Mouse (Mus musculus): ENCODE data around the gene Cstb. TPM values are rescaled to one million over a fixed set of nuclear protein-coding genes. Genes with fewer than 3 reads are reported as not detected.

Gene Cstb
- polyA plus RNA-seq, 1 experiment from 2014 or later = 273 TPM

GRCm38 (mm10) chr10:78461767-78462166, 36.3 kb downstream of the Cstb start:
- 80% methylated on average over 4 of the region's 4 CpGs for WGBS
- no peak for ATAC-seq (ENCODE audit: insufficient number of reproducible peaks, low FRiP score, low TSS enrichment, low read depth)

GRCm38 (mm10) chr10:78462945-78463768, 37.7 kb downstream of the Cstb start:
- 85% methylated on average over 8 of the region's 8 CpGs for WGBS
- ATAC-seq (ENCODE audit: insufficient number of reproducible peaks, low FRiP score, low TSS enrichment, low read depth) = no peak
- Histone ChIP-seq H3K4me2 (replicated peaks) (0 out of 2 replicates have a peak overlapping the region, but pooled peaks have one; percentile 99), H3K9me3 (replicated peaks) (no peaks in the 10 kb centered on the region), H3K4me3 (replicated peaks) (0 out of 2 replicates have a peak overlapping the region, but pooled peaks have one; percentile 74), H3K27ac (replicated peaks) (no peak overlapping the region), H3K4me1 (peaks cover 33% of the 10 kb centered on the region), H3K27me3 (no peaks in the 10 kb centered on the region), H3K9ac (no peak overlapping the region), H3K36me3 (no peaks in the 10 kb centered on the region)

More at GRCm38 (mm10) chr10:78461767-78462166, 36.3 kb downstream of the Cstb start:
- Histone ChIP-seq H3K27me3 (no peaks in the 10 kb centered on the region), H3K36me3 (no peaks in the 10 kb centered on the region), H3K9ac (no peak overlapping the region), H3K4me3 (replicated peaks) (no peak overlapping the region), H3K9me3 (replicated peaks) (no peaks in the 10 kb centered on the region), H3K27ac (replicated peaks) (no peak overlapping the region), H3K4me1 (peaks cover 41% of the 10 kb centered on the region), H3K4me2 (replicated peaks) (no peak overlapping the region)

DNA sequence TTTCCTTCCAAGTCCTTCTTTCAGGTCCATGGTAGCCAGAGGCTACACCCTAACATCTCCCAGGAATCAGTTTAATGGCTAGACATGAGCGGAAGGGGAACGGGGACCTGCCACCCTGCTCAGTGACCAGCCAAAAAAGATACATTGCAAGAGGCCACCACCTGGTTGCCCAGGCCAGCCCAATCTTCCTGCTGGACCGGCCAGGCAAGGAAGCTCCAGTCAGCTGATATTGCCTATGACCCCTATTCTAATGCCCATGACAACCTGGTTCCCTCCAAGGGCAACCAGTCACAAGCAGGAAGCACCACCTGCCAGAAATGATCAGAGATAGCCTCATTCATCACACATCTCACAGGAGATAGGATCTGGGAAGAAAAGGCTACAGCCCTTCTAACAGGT, 38.3 kb downstream of the Cstb start:
- H3K4me3 ChIP-seq (replicated peaks) = peak overlapping the region; percentile 74
- peak overlapping the region; percentile 99 for H3K4me2 ChIP-seq (replicated peaks)
- no peaks in the 10 kb centered on the region for H3K9me3 ChIP-seq (replicated peaks)
- 79% methylated on average over 3 of the region's 3 CpGs for WGBS
- no peak for ATAC-seq (ENCODE audit: insufficient number of reproducible peaks, low FRiP score, low TSS enrichment, low read depth)
- H3K9ac ChIP-seq = 0 out of 2 replicates have a peak overlapping the region, but pooled peaks have one; percentile 68
- no peaks in the 10 kb centered on the region for H3K27me3 ChIP-seq
- no peaks in the 10 kb centered on the region for H3K36me3 ChIP-seq
- H3K27ac ChIP-seq (replicated peaks) = no peak overlapping the region
- H3K4me1 ChIP-seq = peaks cover 27% of the 10 kb centered on the region

- Histone ChIP-seq H3K4me2 (replicated peaks) (peak overlapping the region; percentile 99), H3K27me3 (no peaks in the 10 kb centered on the region), H3K4me3 (replicated peaks) (peak overlapping the region; percentile 74), H3K36me3 (no peaks in the 10 kb centered on the region), H3K9me3 (replicated peaks) (no peaks in the 10 kb centered on the region), H3K4me1 (peaks cover 22% of the 10 kb centered on the region), H3K9ac (peak overlapping the region; percentile 68), H3K27ac (replicated peaks) (peak overlapping the region; percentile 28; the same call in 1 of the 2 replicates)
- ATAC-seq (ENCODE audit: insufficient number of reproducible peaks, low FRiP score, low TSS enrichment, low read depth) = no peak
- 2% methylated on average over 32 of the region's 32 CpGs for WGBS
These were observed 38.8 kb downstream of the Cstb start for GRCm38 (mm10) chr10:78464201-78464791.

DNA sequence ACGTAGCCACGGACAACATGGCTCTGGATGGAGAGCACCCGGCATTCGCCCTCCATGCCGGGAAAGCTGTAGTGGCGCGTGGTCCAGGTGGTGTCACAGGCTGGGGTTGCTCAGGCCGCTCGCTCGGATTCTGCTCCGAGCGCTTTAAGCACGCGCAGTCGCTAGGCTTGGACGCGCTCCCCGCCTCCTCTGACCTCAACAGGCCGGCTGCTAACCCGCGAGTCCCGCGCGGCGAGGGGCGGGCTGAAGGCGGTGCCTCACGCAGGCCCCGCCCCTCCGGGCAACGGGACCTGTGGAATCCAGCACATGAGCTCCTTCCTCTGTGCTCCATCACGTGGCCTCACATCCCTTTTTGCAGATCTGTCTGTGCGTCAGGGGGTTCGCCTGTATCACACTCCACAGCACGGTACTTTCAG, 39.3 kb downstream of the Cstb start, which contains the start of gene Pdxk:
Gene Pdxk (minus strand): TSS at position 184 of the 416 bp plus-strand sequence.
- peak; percentile 92 for ATAC-seq (ENCODE audit: insufficient number of reproducible peaks, low FRiP score, low TSS enrichment, low read depth)
- H3K4me3 ChIP-seq (replicated peaks) = peak within 1 kb of the TSS; percentile 74
- H3K9ac ChIP-seq = peak within 1 kb of the TSS; percentile 68
- H3K27me3 ChIP-seq = no peaks in the 10 kb centered on the region
- peak within 1 kb of the TSS; percentile 99 for H3K4me2 ChIP-seq (replicated peaks)
- H3K36me3 ChIP-seq = no peaks in the 10 kb centered on the region
- peaks cover 22% of the 10 kb centered on the region for H3K4me1 ChIP-seq
- WGBS = 0% methylated on average over 35 of the region's 35 CpGs
- peak within 1 kb of the TSS; percentile 28; the same call in 1 of the 2 replicates for H3K27ac ChIP-seq (replicated peaks)
- H3K9me3 ChIP-seq (replicated peaks) = no peaks in the 10 kb centered on the region

DNA sequence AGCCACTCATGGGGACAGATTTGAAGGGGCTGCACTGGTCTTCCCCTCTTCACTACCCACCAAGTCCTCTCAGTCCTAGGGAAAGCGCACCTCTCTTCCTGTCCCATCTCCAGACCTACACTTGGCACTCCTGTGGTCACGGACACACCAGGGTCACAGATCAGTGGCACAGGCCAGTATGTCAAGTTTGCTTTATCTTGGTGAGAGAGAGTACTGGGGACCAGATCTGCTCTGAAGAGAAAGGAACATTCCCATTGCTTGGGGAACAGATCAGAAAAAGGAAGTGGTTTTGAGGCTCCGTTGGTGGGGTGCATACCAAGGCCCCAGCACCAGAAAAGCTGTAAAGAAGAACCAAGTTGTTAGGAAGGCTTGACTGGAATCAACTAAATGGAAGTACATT, 40.0 kb downstream of the Cstb start:
- H3K27ac ChIP-seq (replicated peaks) = no peak overlapping the region; the same call in 1 of the 2 replicates
- ATAC-seq (ENCODE audit: insufficient number of reproducible peaks, low FRiP score, low TSS enrichment, low read depth) = no peak
- 79% methylated on average over 3 of the region's 3 CpGs for WGBS
- H3K4me1 ChIP-seq = peaks cover 22% of the 10 kb centered on the region
- H3K4me3 ChIP-seq (replicated peaks) = peak overlapping the region; percentile 74
- no peak overlapping the region for H3K9ac ChIP-seq
- H3K36me3 ChIP-seq = no peaks in the 10 kb centered on the region
- H3K4me2 ChIP-seq (replicated peaks) = peak overlapping the region; percentile 99
- H3K27me3 ChIP-seq = no peaks in the 10 kb centered on the region
- H3K9me3 ChIP-seq (replicated peaks) = no peaks in the 10 kb centered on the region

GRCm38 (mm10) chr10:78466647-78467046, 41.2 kb downstream of the Cstb start:
- no peak for ATAC-seq (ENCODE audit: insufficient number of reproducible peaks, low FRiP score, low TSS enrichment, low read depth)
- peaks cover 22% of the 10 kb centered on the region for H3K4me1 ChIP-seq
- 77% methylated on average over 9 of the region's 9 CpGs for WGBS

GRCm38 (mm10) chr10:78467761-78468310, 42.4 kb downstream of the Cstb start:
- Histone ChIP-seq H3K4me1 (peaks cover 22% of the 10 kb centered on the region), H3K4me2 (replicated peaks) (no peak overlapping the region), H3K36me3 (no peaks in the 10 kb centered on the region), H3K27ac (replicated peaks) (no peak overlapping the region), H3K9me3 (replicated peaks) (no peaks in the 10 kb centered on the region), H3K9ac (no peak overlapping the region), H3K27me3 (no peaks in the 10 kb centered on the region), H3K4me3 (replicated peaks) (no peak overlapping the region)
- WGBS = 27% methylated on average over 2 of the region's 2 CpGs
- no peak for ATAC-seq (ENCODE audit: insufficient number of reproducible peaks, low FRiP score, low TSS enrichment, low read depth)

More at GRCm38 (mm10) chr10:78466647-78467046, 41.2 kb downstream of the Cstb start:
- no peak overlapping the region for H3K27ac ChIP-seq (replicated peaks)
- H3K4me3 ChIP-seq (replicated peaks) = no peak overlapping the region
- H3K9me3 ChIP-seq (replicated peaks) = no peaks in the 10 kb centered on the region
- H3K27me3 ChIP-seq = no peaks in the 10 kb centered on the region
- H3K9ac ChIP-seq = no peak overlapping the region
- no peaks in the 10 kb centered on the region for H3K36me3 ChIP-seq
- H3K4me2 ChIP-seq (replicated peaks) = no peak overlapping the region

GRCm38 (mm10) chr10:78470582-78471313, 45.3 kb downstream of the Cstb start:
- no peak overlapping the region for H3K4me3 ChIP-seq (replicated peaks)
- no peaks in the 10 kb centered on the region for H3K36me3 ChIP-seq
- WGBS = 29% methylated on average over 15 of the region's 15 CpGs
- ATAC-seq (ENCODE audit: insufficient number of reproducible peaks, low FRiP score, low TSS enrichment, low read depth) = no peak
- H3K27me3 ChIP-seq = no peaks in the 10 kb centered on the region
- no peaks in the 10 kb centered on the region for H3K4me1 ChIP-seq
- no peak overlapping the region for H3K27ac ChIP-seq (replicated peaks)
- H3K4me2 ChIP-seq (replicated peaks) = no peak overlapping the region
- no peak overlapping the region for H3K9ac ChIP-seq
- H3K9me3 ChIP-seq (replicated peaks) = no peaks in the 10 kb centered on the region

GRCm38 (mm10) chr10:78472046-78472445, 46.6 kb downstream of the Cstb start:
- Histone ChIP-seq H3K9ac (no peak overlapping the region), H3K27ac (replicated peaks) (no peak overlapping the region), H3K4me3 (replicated peaks) (no peak overlapping the region), H3K27me3 (no peaks in the 10 kb centered on the region), H3K4me1 (no peaks in the 10 kb centered on the region), H3K36me3 (no peaks in the 10 kb centered on the region), H3K4me2 (replicated peaks) (no peak overlapping the region), H3K9me3 (replicated peaks) (no peaks in the 10 kb centered on the region)
- 78% methylated on average over 3 of the region's 3 CpGs for WGBS
- no peak for ATAC-seq (ENCODE audit: insufficient number of reproducible peaks, low FRiP score, low TSS enrichment, low read depth)

DNA sequence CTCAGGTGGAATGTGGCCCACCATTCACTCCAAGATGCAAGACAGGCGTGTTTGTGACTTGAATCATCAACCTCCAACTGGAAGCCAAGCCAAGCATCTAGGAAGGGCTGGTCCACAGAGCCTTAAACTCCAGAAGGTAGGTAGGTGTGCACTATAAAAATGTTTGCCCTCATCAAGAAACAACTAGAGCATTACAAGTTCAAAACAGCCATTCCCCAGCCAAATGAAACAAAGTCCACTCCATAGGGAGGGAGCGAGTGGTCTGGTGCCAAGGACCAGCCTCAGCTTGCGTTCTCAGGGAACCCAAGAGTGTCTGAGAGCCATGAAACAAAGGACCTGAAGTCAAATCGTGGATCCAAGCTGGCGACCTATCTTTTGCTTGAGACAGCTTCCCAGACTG, 48.0 kb downstream of the Cstb start:
- Histone ChIP-seq H3K4me2 (replicated peaks) (no peak overlapping the region), H3K4me3 (replicated peaks) (no peak overlapping the region), H3K4me1 (no peaks in the 10 kb centered on the region), H3K27me3 (no peaks in the 10 kb centered on the region), H3K9me3 (replicated peaks) (no peaks in the 10 kb centered on the region), H3K36me3 (no peaks in the 10 kb centered on the region), H3K27ac (replicated peaks) (no peak overlapping the region), H3K9ac (no peak overlapping the region)
- WGBS = 59% methylated on average over 5 of the region's 5 CpGs
- no peak for ATAC-seq (ENCODE audit: insufficient number of reproducible peaks, low FRiP score, low TSS enrichment, low read depth)

All from embryonic facial prominence, embryonic 15.5 days (tissue).